Mouse (Mus musculus): ENCODE measurements around the gene Creb3l1. TPM values are rescaled to one million over a fixed set of nuclear protein-coding genes. Genes with fewer than 3 reads are reported as not detected.

The Creb3l1 gene
- polyA plus RNA-seq, 1 experiment = 15.0 TPM

GRCm38 (mm10) chr2:91963443-91963932 is 60.8 kb downstream of the Creb3l1 start:
- peak; percentile 98 for DNase-seq
- Histone ChIP-seq H3K4me1 (ENCODE audit: control insufficient read depth, insufficient read depth, low read length) (peaks cover 25% of the 10 kb centered on the region), H3K4me3 (replicated peaks; ENCODE audit: extremely low read depth, low read depth, low read length) (peak overlapping the region; percentile 80)
- WGBS = under 1% methylated on average over 57 of the region's 57 CpGs
- TF ChIP-seq CTCF (IDR thresholded peaks at IDR 0.05; ENCODE audit: insufficient read depth, low read length) (peak; percentile 45; the same call in 1 of the 2 replicates), POLR2A (IDR thresholded peaks at IDR 0.05; ENCODE audit: borderline replicate concordance, extremely low read depth, low read depth, low read length) (peak; percentile 67; the same call in 1 of the 2 replicates)

- H3K4me3 ChIP-seq (replicated peaks; ENCODE audit: extremely low read depth, low read depth, low read length) = peak overlapping the region; percentile 80
- under 1% methylated on average over 37 of the region's 39 CpGs for WGBS
- peaks cover 25% of the 10 kb centered on the region for H3K4me1 ChIP-seq (ENCODE audit: control insufficient read depth, insufficient read depth, low read length)
- DNase-seq = no peak
- TF ChIP-seq CTCF (IDR thresholded peaks at IDR 0.05; ENCODE audit: insufficient read depth, low read length) (no peak), POLR2A (IDR thresholded peaks at IDR 0.05; ENCODE audit: borderline replicate concordance, extremely low read depth, low read depth, low read length) (no peak)
These were observed 61.4 kb downstream of the Creb3l1 start for GRCm38 (mm10) chr2:91962864-91963401.

- H3K4me1 ChIP-seq (ENCODE audit: control insufficient read depth, insufficient read depth, low read length) = peaks cover 24% of the 10 kb centered on the region
- DNase-seq = no peak
- WGBS = 23% methylated on average over 4 of the region's 4 CpGs
- TF ChIP-seq POLR2A (IDR thresholded peaks at IDR 0.05; ENCODE audit: borderline replicate concordance, extremely low read depth, low read depth, low read length) (no peak), CTCF (IDR thresholded peaks at IDR 0.05; ENCODE audit: insufficient read depth, low read length) (no peak)
- H3K4me3 ChIP-seq (replicated peaks; ENCODE audit: extremely low read depth, low read depth, low read length) = peak overlapping the region; percentile 80
These were observed 62.2 kb downstream of the Creb3l1 start for GRCm38 (mm10) chr2:91961901-91962761.

- H3K4me3 ChIP-seq (replicated peaks; ENCODE audit: extremely low read depth, low read depth, low read length) = no peak overlapping the region
- 79% methylated on average over 5 of the region's 5 CpGs for WGBS
- TF ChIP-seq CTCF (IDR thresholded peaks at IDR 0.05; ENCODE audit: insufficient read depth, low read length) (no peak), POLR2A (IDR thresholded peaks at IDR 0.05; ENCODE audit: borderline replicate concordance, extremely low read depth, low read depth, low read length) (no peak)
- peaks cover 28% of the 10 kb centered on the region for H3K4me1 ChIP-seq (ENCODE audit: control insufficient read depth, insufficient read depth, low read length)
- DNase-seq = no peak
These were observed 63.8 kb downstream of the Creb3l1 start for GRCm38 (mm10) chr2:91960459-91960858.

GRCm38 (mm10) chr2:91959544-91960410 is 64.5 kb downstream of the Creb3l1 start:
- DNase-seq = no peak
- H3K4me3 ChIP-seq (replicated peaks; ENCODE audit: extremely low read depth, low read depth, low read length) = no peak overlapping the region
- TF ChIP-seq CTCF (IDR thresholded peaks at IDR 0.05; ENCODE audit: insufficient read depth, low read length) = no peak
- TF ChIP-seq POLR2A (IDR thresholded peaks at IDR 0.05; ENCODE audit: borderline replicate concordance, extremely low read depth, low read depth, low read length) = no peak
- WGBS = 58% methylated on average over 11 of the region's 11 CpGs
- peaks cover 34% of the 10 kb centered on the region for H3K4me1 ChIP-seq (ENCODE audit: control insufficient read depth, insufficient read depth, low read length)

GRCm38 (mm10) chr2:91958701-91959457 is 65.4 kb downstream of the Creb3l1 start:
- Histone ChIP-seq H3K4me3 (replicated peaks; ENCODE audit: extremely low read depth, low read depth, low read length) (no peak overlapping the region), H3K4me1 (ENCODE audit: control insufficient read depth, insufficient read depth, low read length) (peaks cover 40% of the 10 kb centered on the region)
- TF ChIP-seq POLR2A (IDR thresholded peaks at IDR 0.05; ENCODE audit: borderline replicate concordance, extremely low read depth, low read depth, low read length) (no peak), CTCF (IDR thresholded peaks at IDR 0.05; ENCODE audit: insufficient read depth, low read length) (peak; percentile 78)
- 48% methylated on average over 10 of the region's 10 CpGs for WGBS
- peak; percentile 59 for DNase-seq

- 69% methylated on average over 8 of the region's 8 CpGs for WGBS
- no peak overlapping the region for H3K4me3 ChIP-seq (replicated peaks; ENCODE audit: extremely low read depth, low read depth, low read length)
- H3K4me1 ChIP-seq (ENCODE audit: control insufficient read depth, insufficient read depth, low read length) = peaks cover 45% of the 10 kb centered on the region
- no peak for TF ChIP-seq POLR2A (IDR thresholded peaks at IDR 0.05; ENCODE audit: borderline replicate concordance, extremely low read depth, low read depth, low read length)
- no peak for TF ChIP-seq CTCF (IDR thresholded peaks at IDR 0.05; ENCODE audit: insufficient read depth, low read length)
- no peak for DNase-seq
These were observed 66.3 kb downstream of the Creb3l1 start for GRCm38 (mm10) chr2:91958049-91958448.

GRCm38 (mm10) chr2:91957096-91957495 is 67.2 kb downstream of the Creb3l1 start:
- no peak for DNase-seq
- 1% methylated on average over 4 of the region's 4 CpGs for WGBS
- H3K4me1 ChIP-seq (ENCODE audit: control insufficient read depth, insufficient read depth, low read length) = peaks cover 42% of the 10 kb centered on the region
- no peak for TF ChIP-seq CTCF (IDR thresholded peaks at IDR 0.05; ENCODE audit: insufficient read depth, low read length)
- no peak for TF ChIP-seq POLR2A (IDR thresholded peaks at IDR 0.05; ENCODE audit: borderline replicate concordance, extremely low read depth, low read depth, low read length)
- no peak overlapping the region for H3K4me3 ChIP-seq (replicated peaks; ENCODE audit: extremely low read depth, low read depth, low read length)
